Mouse (Mus musculus): ENCODE data around the gene Pitx2.

The Pitx2 gene

GRCm38 (mm10) chr3:129199609-129200500, at the start of gene Pitx2:
Gene Pitx2 (plus strand): TSS chr3:129199878.
- no peak for DNase-seq (ENCODE audit: low spot score in 2 of 2)

GRCm38 (mm10) chr3:129150001-129150400, 49.7 kb upstream of the Pitx2 start:
- no peak for DNase-seq (ENCODE audit: low spot score in 2 of 2)

- DNase-seq (ENCODE audit: low spot score in 2 of 2) = no peak
These were observed 48.5 kb upstream of the Pitx2 start for GRCm38 (mm10) chr3:129151096-129151685.

- no peak for DNase-seq (ENCODE audit: low spot score in 2 of 2)
These were observed 40.8 kb upstream of the Pitx2 start for GRCm38 (mm10) chr3:129158812-129159370.

GRCm38 (mm10) chr3:129161333-129162035, 38.2 kb upstream of the Pitx2 start:
- DNase-seq (ENCODE audit: low spot score in 2 of 2) = no peak

GRCm38 (mm10) chr3:129164246-129164645, 35.4 kb upstream of the Pitx2 start:
- DNase-seq (ENCODE audit: low spot score in 2 of 2) = no peak

- no peak for DNase-seq (ENCODE audit: low spot score in 2 of 2)
These were observed 34.0 kb upstream of the Pitx2 start for GRCm38 (mm10) chr3:129165715-129166114.

GRCm38 (mm10) chr3:129166684-129167083, 33.0 kb upstream of the Pitx2 start:
- DNase-seq (ENCODE audit: low spot score in 2 of 2) = no peak

- no peak for DNase-seq (ENCODE audit: low spot score in 2 of 2)
These were observed 29.3 kb upstream of the Pitx2 start for GRCm38 (mm10) chr3:129170416-129170815.

- no peak for DNase-seq (ENCODE audit: low spot score in 2 of 2)
These were observed 27.9 kb upstream of the Pitx2 start for GRCm38 (mm10) chr3:129171789-129172188.

GRCm38 (mm10) chr3:129194436-129194835, 5.2 kb upstream of the Pitx2 start:
- DNase-seq (ENCODE audit: low spot score in 2 of 2) = no peak

GRCm38 (mm10) chr3:129195036-129195435, 4.6 kb upstream of the Pitx2 start:
- no peak for DNase-seq (ENCODE audit: low spot score in 2 of 2)

GRCm38 (mm10) chr3:129195816-129196549, 3.7 kb upstream of the Pitx2 start:
- no peak for DNase-seq (ENCODE audit: low spot score in 2 of 2)

- DNase-seq (ENCODE audit: low spot score in 2 of 2) = no peak
These were observed 3.1 kb upstream of the Pitx2 start for GRCm38 (mm10) chr3:129196550-129196919.

GRCm38 (mm10) chr3:129197035-129197434, 2.6 kb upstream of the Pitx2 start:
- no peak for DNase-seq (ENCODE audit: low spot score in 2 of 2)

- DNase-seq (ENCODE audit: low spot score in 2 of 2) = no peak
These were observed 1.7 kb upstream of the Pitx2 start for GRCm38 (mm10) chr3:129197786-129198626.

- no peak for DNase-seq (ENCODE audit: low spot score in 2 of 2)
These were observed 1.1 kb upstream of the Pitx2 start for GRCm38 (mm10) chr3:129198627-129198903.

GRCm38 (mm10) chr3:129199160-129199608, 494 bp upstream of the Pitx2 start:
- no peak for DNase-seq (ENCODE audit: low spot score in 2 of 2)

GRCm38 (mm10) chr3:129200501-129200890, 818 bp downstream of the Pitx2 start:
- no peak for DNase-seq (ENCODE audit: low spot score in 2 of 2)

- no peak for DNase-seq (ENCODE audit: low spot score in 2 of 2)
These were observed 1.5 kb downstream of the Pitx2 start for GRCm38 (mm10) chr3:129201156-129201555.
